Mouse (Mus musculus) embryonic fibroblast, embryonic 13.5 days (primary cell): Measurements from ENCODE around the gene Cdkn3. TPM values are rescaled to one million over a fixed set of nuclear protein-coding genes. Genes with fewer than 3 reads are reported as not detected.

Source experiments
- H3K27ac ChIP-seq: 2 replicates; pipeline ENCODE4 v1.5.1; 2012; ENCODE audit warnings: low read length, control low read depth, inconsistent platforms; ENCODE audit not compliant: insufficient read depth
- H3K4me1 ChIP-seq: 2 replicates; pipeline ENCODE4 v1.6.1; 2011; ENCODE audit warnings: low read length; ENCODE audit not compliant: control insufficient read depth, insufficient read depth
- H3K4me3 ChIP-seq: 2 replicates; pipeline ENCODE4 v1.5.1; 2011; ENCODE audit warnings: mild to moderate bottlenecking, control low read depth, low read length; ENCODE audit not compliant: insufficient read depth
- CTCF ChIP-seq: IDR thresholded peaks from 2 replicates; pipeline ENCODE4 v1.5.1; 2011; ENCODE audit warnings: mild to moderate bottlenecking, control low read depth, low read length, moderate library complexity, borderline replicate concordance; ENCODE audit not compliant: insufficient read depth
- POLR2A ChIP-seq: IDR thresholded peaks from 2 replicates; pipeline ENCODE4 v1.6.1; 2011; ENCODE audit warnings: low read depth, mild to moderate bottlenecking, control low read depth, low read length, moderate library complexity
- polyA plus RNA-seq: library from polyadenylated mRNA; stranded (reverse); fragments of >200 nt; gene quantifications from 2 replicates; pipeline ENCODE4 v1.2.4, GENCODE M21; 2011; ENCODE audit warnings: low read depth; ENCODE audit not compliant: missing spikeins, insufficient read length

Cdkn3 gene
- polyA plus RNA-seq, 1 experiment, result 27.5 TPM

- no peak for TF ChIP-seq POLR2A
- no peak for TF ChIP-seq CTCF
- no peak overlapping the region for H3K4me3 ChIP-seq
- peaks cover 1% of the 10 kb centered on the region; the same call in 1 of the 2 replicates for H3K4me1 ChIP-seq
Observed at GRCm38 (mm10) chr14:46781086-46781485, 20.7 kb downstream of the Cdkn3 start.

GRCm38 (mm10) chr14:46782187-46782828 lies 22.0 kb downstream of the Cdkn3 start:
- TF ChIP-seq CTCF, result no peak
- TF ChIP-seq POLR2A, result no peak
- peaks cover 2% of the 10 kb centered on the region; the same call in 1 of the 2 replicates for H3K4me1 ChIP-seq
- H3K27ac ChIP-seq, result no peak overlapping the region
- H3K4me3 ChIP-seq, result no peak overlapping the region

More at GRCm38 (mm10) chr14:46781086-46781485, 20.7 kb downstream of the Cdkn3 start:
- no peak overlapping the region for H3K27ac ChIP-seq

GRCm38 (mm10) chr14:46783327-46783926 lies 23.1 kb downstream of the Cdkn3 start:
- Histone ChIP-seq H3K4me1 (peaks cover 2% of the 10 kb centered on the region; the same call in 1 of the 2 replicates), H3K4me3 (no peak overlapping the region), H3K27ac (no peak overlapping the region)
- TF ChIP-seq POLR2A (no peak), CTCF (no peak)

- H3K4me3 ChIP-seq, result no peak overlapping the region
- TF ChIP-seq POLR2A, result no peak
- TF ChIP-seq CTCF, result no peak
- peaks cover 2% of the 10 kb centered on the region; the same call in 1 of the 2 replicates for H3K4me1 ChIP-seq
- no peak overlapping the region for H3K27ac ChIP-seq
Observed at GRCm38 (mm10) chr14:46785247-46785646, 24.9 kb downstream of the Cdkn3 start.

GRCm38 (mm10) chr14:46787454-46787786 lies 27.1 kb downstream of the Cdkn3 start:
- Histone ChIP-seq H3K4me3 (peak overlapping the region; percentile 99), H3K27ac (peak overlapping the region; percentile 94), H3K4me1 (peaks cover 5% of the 10 kb centered on the region; the same call in 1 of the 2 replicates)
- TF ChIP-seq CTCF, result no peak
- no peak for TF ChIP-seq POLR2A

- peak within 1 kb of the TSS; percentile 94 for H3K27ac ChIP-seq
- H3K4me1 ChIP-seq, result peaks cover 5% of the 10 kb centered on the region; the same call in 1 of the 2 replicates
- peak within 1 kb of the TSS; percentile 99 for H3K4me3 ChIP-seq
- TF ChIP-seq POLR2A, result peak; percentile 81
- no peak; the same call in 1 of the 2 replicates for TF ChIP-seq CTCF
Observed at GRCm38 (mm10) chr14:46787787-46788504, 27.6 kb downstream of the Cdkn3 start, which contains the start of gene Cnih1. Cnih1 (minus strand) TSS chr14:46788411.

- TF ChIP-seq CTCF, result no peak
- no peak for TF ChIP-seq POLR2A
- no peak overlapping the region for H3K4me3 ChIP-seq
- no peak overlapping the region for H3K27ac ChIP-seq
- H3K4me1 ChIP-seq, result peaks cover 5% of the 10 kb centered on the region; the same call in 1 of the 2 replicates
Observed at GRCm38 (mm10) chr14:46788505-46788901, 28.2 kb downstream of the Cdkn3 start.

GRCm38 (mm10) chr14:46790303-46790702 lies 30.0 kb downstream of the Cdkn3 start:
- H3K4me3 ChIP-seq, result no peak overlapping the region
- no peak overlapping the region for H3K27ac ChIP-seq
- peaks cover 5% of the 10 kb centered on the region; the same call in 1 of the 2 replicates for H3K4me1 ChIP-seq
- TF ChIP-seq POLR2A, result no peak
- TF ChIP-seq CTCF, result no peak

- Histone ChIP-seq H3K4me1 (peaks cover 5% of the 10 kb centered on the region; the same call in 1 of the 2 replicates), H3K27ac (peak overlapping the region; percentile 49; the same call in 1 of the 2 replicates), H3K4me3 (no peak overlapping the region)
- TF ChIP-seq CTCF (no peak), POLR2A (no peak)
Observed at GRCm38 (mm10) chr14:46790723-46791122, 30.4 kb downstream of the Cdkn3 start.
